Mouse (Mus musculus) hindbrain, embryonic 14.5 days (tissue): ENCODE measurements around the gene Sgo2a. TPM values are rescaled to one million over a fixed set of nuclear protein-coding genes. Genes with fewer than 3 reads are reported as not detected.
A peak's percentile ranks its signal among the peaks of the same experiment; 100 is the strongest.
"Not testable (repeated sequence)": the region's sequence is repeated elsewhere in the genome, so short reads cannot be mapped to it uniquely, and the experiment has no call there.

Source experiments
- ATAC-seq: fragments of 200-750 bp; cut with Nextera tagmentation; 2 replicates; pipeline ENCODE4 v1.8.0; 2017; ENCODE audit warnings: moderate number of reproducible peaks, mild to moderate bottlenecking, moderate TSS enrichment, moderate library complexity; ENCODE audit not compliant: low FRiP score
- DNase-seq: peaks from one replicate; pipeline ENCODE4 v3.0.0-alpha.2; 2015; ENCODE audit warnings: low spot score
- H3K27ac ChIP-seq: fragments of 300-500 bp; sonication (generic); 2 replicates; pipeline ENCODE4 v1.5.1; 2014; ENCODE audit warnings: mild to moderate bottlenecking, moderate library complexity
- H3K27me3 ChIP-seq: fragments of 300-500 bp; sonication (generic); 2 replicates; pipeline ENCODE4 v1.6.1; 2014; ENCODE audit warnings: mild to moderate bottlenecking, low read length, mixed read lengths; ENCODE audit not compliant: control insufficient read depth, insufficient read depth
- H3K36me3 ChIP-seq: fragments of 300-500 bp; sonication (generic); replicated peaks from 2 replicates; pipeline ENCODE4 v1.6.1; 2014; ENCODE audit not compliant: control insufficient read depth, insufficient read depth
- H3K4me1 ChIP-seq: fragments of 300-500 bp; sonication (generic); replicated peaks from 2 replicates; pipeline ENCODE4 v1.6.1; 2014; ENCODE audit warnings: antibody characterized with exemption, low read length, mixed read lengths; ENCODE audit not compliant: control insufficient read depth, insufficient read depth
- H3K4me2 ChIP-seq: fragments of 300-500 bp; sonication (generic); replicated peaks from 2 replicates; pipeline ENCODE4 v1.6.1; 2014; ENCODE audit warnings: mild to moderate bottlenecking, moderate library complexity
- H3K4me3 ChIP-seq: fragments of 300-500 bp; sonication (generic); replicated peaks from 2 replicates; pipeline ENCODE4 v1.5.1; 2014; ENCODE audit warnings: mild to moderate bottlenecking, low read length
- H3K9ac ChIP-seq: fragments of 300-500 bp; sonication (generic); 2 replicates; pipeline ENCODE4 v1.6.1; 2014
- H3K9me3 ChIP-seq: fragments of 300-500 bp; sonication (generic); 2 replicates; pipeline ENCODE4 v1.6.1; 2016; ENCODE audit warnings: low read length; ENCODE audit not compliant: control insufficient read depth
- WGBS: fragments of 180-500 bp; shearing (Covaris S2); extraction: QIAGEN DNeasy Blood & Tissue Kit; methylation state at CpG from one replicate; pipeline ENCODE4 v1.1.7; 2014; 5-methylcytosine and 5-hydroxymethylcytosine counted together
- polyA plus RNA-seq: library from polyadenylated mRNA; unstranded; fragments of >200 nt; fragmentation: Nextera tagmentation; extraction: Ambion mirVana; gene quantifications from 2 replicates; pipeline ENCODE4 v1.2.1, GENCODE M21; 2014

Sgo2a gene
- polyA plus RNA-seq, 1 experiment from 2014 or later = 3.1 TPM

- ATAC-seq = peak; percentile 98
- no peaks in the 10 kb centered on the region for H3K9me3 ChIP-seq
- peak overlapping the region; percentile 90 for H3K9ac ChIP-seq
- no peaks in the 10 kb centered on the region for H3K27me3 ChIP-seq
- peak; percentile 97 for DNase-seq
- WGBS = under 1% methylated on average over 65 of the region's 65 CpGs
- peak overlapping the region; percentile 76 for H3K4me3 ChIP-seq
- H3K36me3 ChIP-seq = peaks cover 16% of the 10 kb centered on the region
- H3K4me2 ChIP-seq = peak overlapping the region; percentile 65
- peak overlapping the region; percentile 77 for H3K27ac ChIP-seq
- peaks cover 16% of the 10 kb centered on the region for H3K4me1 ChIP-seq
Observed at GRCm38 (mm10) chr1:57969327-57970271, 26.2 kb upstream of the Sgo2a start.

GRCm38 (mm10) chr1:57971588-57971987 is 24.2 kb upstream of the Sgo2a start:
- WGBS = 92% methylated on average over 2 of the region's 2 CpGs
- ATAC-seq = no peak

GRCm38 (mm10) chr1:57976860-57977259 is 18.9 kb upstream of the Sgo2a start:
- 91% methylated on average over 3 of the region's 3 CpGs for WGBS
- DNase-seq = no peak
- no peak for ATAC-seq

More at GRCm38 (mm10) chr1:57971588-57971987, 24.2 kb upstream of the Sgo2a start:
- Histone ChIP-seq H3K27ac (no peak overlapping the region), H3K4me1 (peaks cover 16% of the 10 kb centered on the region), H3K36me3 (0 out of 2 replicates have a peak, but pooled peaks cover 6% of the 10 kb centered on the region), H3K4me2 (no peak overlapping the region), H3K9ac (no peak overlapping the region), H3K9me3 (no peaks in the 10 kb centered on the region), H3K27me3 (no peaks in the 10 kb centered on the region), H3K4me3 (no peak overlapping the region)
- DNase-seq = no peak

GRCm38 (mm10) chr1:57989052-57989600 is 6.6 kb upstream of the Sgo2a start:
- ATAC-seq = no peak

More at GRCm38 (mm10) chr1:57976860-57977259, 18.9 kb upstream of the Sgo2a start:
- Histone ChIP-seq H3K4me2 (no peak overlapping the region), H3K27ac (no peak overlapping the region), H3K4me3 (no peak overlapping the region), H3K9ac (no peak overlapping the region), H3K27me3 (no peaks in the 10 kb centered on the region), H3K36me3 (no peaks in the 10 kb centered on the region), H3K9me3 (no peaks in the 10 kb centered on the region), H3K4me1 (no peaks in the 10 kb centered on the region)

GRCm38 (mm10) chr1:57991277-57991676 is 4.5 kb upstream of the Sgo2a start:
- no peak overlapping the region for H3K9ac ChIP-seq
- no peaks in the 10 kb centered on the region for H3K36me3 ChIP-seq
- peaks cover 2% of the 10 kb centered on the region; the same call in 1 of the 2 replicates for H3K4me1 ChIP-seq
- no peak overlapping the region for H3K27ac ChIP-seq
- H3K4me3 ChIP-seq = no peak overlapping the region
- ATAC-seq (no peak), DNase-seq (no peak)
- 78% methylated on average over 2 of the region's 2 CpGs for WGBS
- no peaks in the 10 kb centered on the region for H3K27me3 ChIP-seq
- no peaks in the 10 kb centered on the region for H3K9me3 ChIP-seq
- no peak overlapping the region for H3K4me2 ChIP-seq

More at GRCm38 (mm10) chr1:57989052-57989600, 6.6 kb upstream of the Sgo2a start:
- 66% methylated on average over 6 of the region's 6 CpGs for WGBS
- no peaks in the 10 kb centered on the region for H3K36me3 ChIP-seq
- no peaks in the 10 kb centered on the region for H3K9me3 ChIP-seq
- no peaks in the 10 kb centered on the region for H3K4me1 ChIP-seq
- H3K27me3 ChIP-seq = no peaks in the 10 kb centered on the region
- H3K9ac ChIP-seq = no peak overlapping the region
- no peak for DNase-seq
- H3K4me2 ChIP-seq = no peak overlapping the region
- no peak overlapping the region for H3K4me3 ChIP-seq
- H3K27ac ChIP-seq = no peak overlapping the region

- H3K36me3 ChIP-seq = no peaks in the 10 kb centered on the region
- no peak for DNase-seq
- H3K9ac ChIP-seq = peak overlapping the region; percentile 55
- H3K4me1 ChIP-seq = peaks cover 12% of the 10 kb centered on the region; the same call in 1 of the 2 replicates
- peak overlapping the region; percentile 75 for H3K4me3 ChIP-seq
- peak overlapping the region; percentile 91 for H3K4me2 ChIP-seq
- H3K27ac ChIP-seq = no peak overlapping the region
- no peaks in the 10 kb centered on the region for H3K9me3 ChIP-seq
- ATAC-seq = no peak; the same call in 1 of the 2 replicates
- no peaks in the 10 kb centered on the region for H3K27me3 ChIP-seq
- WGBS = under 1% methylated on average over 29 of the region's 29 CpGs
Observed at GRCm38 (mm10) chr1:57996133-57996615, 403 bp downstream of the Sgo2a start.

GRCm38 (mm10) chr1:57998146-57998545 is 2.4 kb downstream of the Sgo2a start:
- no peaks in the 10 kb centered on the region for H3K9me3 ChIP-seq
- WGBS = 81% methylated on average over 3 of the region's 3 CpGs
- H3K36me3 ChIP-seq = no peaks in the 10 kb centered on the region
- H3K4me1 ChIP-seq = peaks cover 12% of the 10 kb centered on the region; the same call in 1 of the 2 replicates
- ATAC-seq (no peak), DNase-seq (no peak)
- no peak overlapping the region for H3K9ac ChIP-seq
- no peak overlapping the region for H3K4me3 ChIP-seq
- H3K27ac ChIP-seq = no peak overlapping the region
- H3K4me2 ChIP-seq = no peak overlapping the region
- H3K27me3 ChIP-seq = no peaks in the 10 kb centered on the region

GRCm38 (mm10) chr1:58006388-58006787 is 10.6 kb downstream of the Sgo2a start:
- H3K36me3 ChIP-seq, H3K9ac ChIP-seq, ATAC-seq, H3K4me1 ChIP-seq, H3K27ac ChIP-seq, H3K4me3 ChIP-seq, H3K4me2 ChIP-seq, DNase-seq, H3K27me3 ChIP-seq, H3K9me3 ChIP-seq: not testable (repeated sequence)
- 96% methylated on average over 6 of the region's 7 CpGs for WGBS

GRCm38 (mm10) chr1:58018856-58019255 is 23.1 kb downstream of the Sgo2a start, which contains the start of gene Kctd18:
TSS of gene Kctd18 (minus strand) at chr1:58018956.
- Histone ChIP-seq H3K9me3 (no peaks in the 10 kb centered on the region), H3K4me1 (no peaks in the 10 kb centered on the region), H3K9ac (no peak within 1 kb of the TSS), H3K36me3 (peaks cover 18% of the 10 kb centered on the region; the same call in 1 of the 2 replicates), H3K4me2 (no peak within 1 kb of the TSS), H3K27me3 (no peaks in the 10 kb centered on the region), H3K4me3 (no peak within 1 kb of the TSS), H3K27ac (no peak within 1 kb of the TSS)
- ATAC-seq = no peak
- 96% methylated on average over 7 of the region's 7 CpGs for WGBS
- no peak for DNase-seq
